Mouse (Mus musculus): ENCODE results near the gene Mdm2. TPM values are rescaled to one million over a fixed set of nuclear protein-coding genes. Genes with fewer than 3 reads are reported as not detected.
A peak's percentile ranks its signal among the peaks of the same experiment; 100 is the strongest.

Gene Mdm2
- total and polyA plus RNA-seq, 3 experiments = 24.5 to 51.8 (median 50.1) TPM

GRCm38 (mm10) chr10:117676644-117677313 is 33.8 kb downstream of the Mdm2 start:
- Histone ChIP-seq H3K4me1 (ENCODE audit: control insufficient read depth, insufficient read depth, low read length) (no peaks in the 10 kb centered on the region; the same call in 1 of the 2 replicates), H3K27me3 (ENCODE audit: control insufficient read depth, insufficient read depth, low read length) (no peaks in the 10 kb centered on the region), H3K9ac (ENCODE audit: low read depth, low read length) (peak overlapping the region; percentile 49; the same call in 1 of the 2 replicates), H3K79me2 (replicated peaks; ENCODE audit: control insufficient read depth, insufficient read depth, low read length) (no peaks in the 10 kb centered on the region), H3K4me3 (peak overlapping the region; percentile 3; the same call in 1 of the 2 replicates), H3K36me3 (ENCODE audit: control insufficient read depth, insufficient read depth, low read length) (no peaks in the 10 kb centered on the region), H3K27ac (peak overlapping the region; percentile 13; the same call in 1 of the 2 replicates)
- intact Hi-C loops (cut with DNase I) = loop anchor here (1.0 to 10.0 kb wide), 6 partner anchors 48 to 302 kb away; partner anchors contain the start of gene Cpm
- DNase-seq = no peak
- TF ChIP-seq EP300 (IDR thresholded peaks at IDR 0.05; ENCODE audit: insufficient read depth, low read depth, low read length) (no peak), POLR2A (IDR thresholded peaks at IDR 0.05; ENCODE audit: insufficient read depth, low read depth, low read length) (no peak), CTCF (IDR thresholded peaks at IDR 0.05) (peak; percentile 82)
- 14% methylated on average over 17 of the region's 17 CpGs for WGBS

- WGBS = 27% methylated on average over 19 of the region's 19 CpGs
- TF ChIP-seq CTCF (IDR thresholded peaks at IDR 0.05) = no peak
- no peak for TF ChIP-seq POLR2A (IDR thresholded peaks at IDR 0.05; ENCODE audit: insufficient read depth, low read depth, low read length)
- no peak for TF ChIP-seq EP300 (IDR thresholded peaks at IDR 0.05; ENCODE audit: insufficient read depth, low read depth, low read length)
- peak overlapping the region; percentile 49; the same call in 1 of the 2 replicates for H3K9ac ChIP-seq (ENCODE audit: low read depth, low read length)
- no peaks in the 10 kb centered on the region for H3K36me3 ChIP-seq (ENCODE audit: control insufficient read depth, insufficient read depth, low read length)
- no peaks in the 10 kb centered on the region for H3K27me3 ChIP-seq (ENCODE audit: control insufficient read depth, insufficient read depth, low read length)
- intact Hi-C loops (cut with DNase I) = loop anchor here (1.0 to 10.0 kb wide), 5 partner anchors 47 to 301 kb away; partner anchors contain the start of gene Cpm
- no peaks in the 10 kb centered on the region for H3K79me2 ChIP-seq (replicated peaks; ENCODE audit: control insufficient read depth, insufficient read depth, low read length)
- H3K4me3 ChIP-seq = peak overlapping the region; percentile 3; the same call in 1 of the 2 replicates
- no peak overlapping the region; the same call in 1 of the 2 replicates for H3K27ac ChIP-seq
- no peaks in the 10 kb centered on the region; the same call in 1 of the 2 replicates for H3K4me1 ChIP-seq (ENCODE audit: control insufficient read depth, insufficient read depth, low read length)
- no peak for DNase-seq
Measured at GRCm38 (mm10) chr10:117676036-117676643, 34.4 kb downstream of the Mdm2 start.

GRCm38 (mm10) chr10:117675096-117676035 is 35.2 kb downstream of the Mdm2 start:
- WGBS = 36% methylated on average over 20 of the region's 20 CpGs
- intact Hi-C loops (cut with DNase I) = loop anchor here (1.0 to 10.0 kb wide), 5 partner anchors 47 to 301 kb away; partner anchors contain the start of gene Cpm
- Histone ChIP-seq H3K36me3 (ENCODE audit: control insufficient read depth, insufficient read depth, low read length) (no peaks in the 10 kb centered on the region), H3K9ac (ENCODE audit: low read depth, low read length) (no peak overlapping the region), H3K4me3 (peak overlapping the region; percentile 3; the same call in 1 of the 2 replicates), H3K4me1 (ENCODE audit: control insufficient read depth, insufficient read depth, low read length) (no peaks in the 10 kb centered on the region; the same call in 1 of the 2 replicates), H3K79me2 (replicated peaks; ENCODE audit: control insufficient read depth, insufficient read depth, low read length) (no peaks in the 10 kb centered on the region), H3K27ac (no peak overlapping the region), H3K27me3 (ENCODE audit: control insufficient read depth, insufficient read depth, low read length) (no peaks in the 10 kb centered on the region)
- TF ChIP-seq POLR2A (IDR thresholded peaks at IDR 0.05; ENCODE audit: insufficient read depth, low read depth, low read length) (no peak), EP300 (IDR thresholded peaks at IDR 0.05; ENCODE audit: insufficient read depth, low read depth, low read length) (no peak), CTCF (IDR thresholded peaks at IDR 0.05) (no peak)
- peak; percentile 54 to 60 for DNase-seq

- Histone ChIP-seq H3K4me1 (ENCODE audit: control insufficient read depth, insufficient read depth, low read length) (no peaks in the 10 kb centered on the region; the same call in 1 of the 2 replicates), H3K79me2 (replicated peaks; ENCODE audit: control insufficient read depth, insufficient read depth, low read length) (no peaks in the 10 kb centered on the region), H3K9ac (ENCODE audit: low read depth, low read length) (no peak overlapping the region), H3K27ac (no peak overlapping the region), H3K4me3 (no peak overlapping the region), H3K27me3 (ENCODE audit: control insufficient read depth, insufficient read depth, low read length) (no peaks in the 10 kb centered on the region), H3K36me3 (ENCODE audit: control insufficient read depth, insufficient read depth, low read length) (no peaks in the 10 kb centered on the region)
- TF ChIP-seq CTCF (IDR thresholded peaks at IDR 0.05) (no peak), POLR2A (IDR thresholded peaks at IDR 0.05; ENCODE audit: insufficient read depth, low read depth, low read length) (no peak), EP300 (IDR thresholded peaks at IDR 0.05; ENCODE audit: insufficient read depth, low read depth, low read length) (no peak)
- no peak for DNase-seq
- intact Hi-C loops (cut with DNase I) = loop anchor here (5.0 to 10.0 kb wide), 3 partner anchors 107 to 300 kb away; no protein-coding TSS in a partner anchor
- 85% methylated on average over 3 of the region's 3 CpGs for WGBS
Measured at GRCm38 (mm10) chr10:117674359-117675019, 36.1 kb downstream of the Mdm2 start.

- 96% methylated on average over 1 of the region's 1 CpGs for WGBS
- intact Hi-C loops (cut with DNase I) = loop anchor here (10.0 kb wide), 1 partner anchor 299 kb away; no protein-coding TSS in a partner anchor
- DNase-seq = no peak
Measured at GRCm38 (mm10) chr10:117673913-117674312, 36.6 kb downstream of the Mdm2 start.

More at GRCm38 (mm10) chr10:117673913-117674312, 36.6 kb downstream of the Mdm2 start:
- Histone ChIP-seq H3K4me1 (ENCODE audit: control insufficient read depth, insufficient read depth, low read length) (no peaks in the 10 kb centered on the region; the same call in 1 of the 2 replicates), H3K27me3 (ENCODE audit: control insufficient read depth, insufficient read depth, low read length) (no peaks in the 10 kb centered on the region), H3K79me2 (replicated peaks; ENCODE audit: control insufficient read depth, insufficient read depth, low read length) (no peaks in the 10 kb centered on the region), H3K4me3 (no peak overlapping the region), H3K27ac (no peak overlapping the region), H3K36me3 (ENCODE audit: control insufficient read depth, insufficient read depth, low read length) (no peaks in the 10 kb centered on the region), H3K9ac (ENCODE audit: low read depth, low read length) (no peak overlapping the region)
- TF ChIP-seq CTCF (IDR thresholded peaks at IDR 0.05) (no peak), EP300 (IDR thresholded peaks at IDR 0.05; ENCODE audit: insufficient read depth, low read depth, low read length) (no peak), POLR2A (IDR thresholded peaks at IDR 0.05; ENCODE audit: insufficient read depth, low read depth, low read length) (no peak)
